Mouse (Mus musculus) MEL (cell line): ENCODE results near the gene Fgfr2. TPM values are rescaled to one million over a fixed set of nuclear protein-coding genes. Genes with fewer than 3 reads are reported as not detected.

Experiments used
- DNase-seq: peaks from one replicate; pipeline ENCODE4 v3.0.0; 2011; ENCODE audit warnings: low read depth, low spot score
- H3K27ac ChIP-seq: 2 replicates; pipeline ENCODE4 v1.5.1; 2012; ENCODE audit warnings: low read depth, mild to moderate bottlenecking, control low read depth, low read length, moderate library complexity; ENCODE audit not compliant: control insufficient read depth
- H3K27me3 ChIP-seq, 2 experiments: fragments of 150-350 bp in 1 of 2; sonication (generic) in 1 of 2; 2 replicates each; pipeline ENCODE4 v1.6.1; 2012; ENCODE audit warnings: low read length in 2 of 2, mild to moderate bottlenecking in 2 of 2, improper control_type of control experiment in 1 of 2, moderate library complexity in 1 of 2; ENCODE audit not compliant: insufficient read depth in 2 of 2, control insufficient read depth in 1 of 2
- H3K36me3 ChIP-seq, 2 experiments: 2 replicates each; pipeline ENCODE4 v1.6.1; 2012 to 2014; ENCODE audit warnings: low read length in 2 of 2, improper control_type of control experiment in 1 of 2, inconsistent platforms in 1 of 2, mild to moderate bottlenecking in 1 of 2; ENCODE audit not compliant: insufficient read depth in 2 of 2, control insufficient read depth in 1 of 2
- H3K4me1 ChIP-seq, 2 experiments: fragments of 150-350 bp in 1 of 2; sonication (generic) in 1 of 2; 2 replicates each; pipeline ENCODE4 v1.6.1; 2012; ENCODE audit warnings: low read length in 2 of 2, improper control_type of control experiment in 1 of 2, mild to moderate bottlenecking in 1 of 2; ENCODE audit not compliant: insufficient read depth in 2 of 2, control insufficient read depth in 1 of 2
- H3K4me3 ChIP-seq, 2 experiments: fragments of 150-350 bp in 1 of 2; sonication (generic) in 1 of 2; 2 replicates each; pipeline ENCODE4 v1.5.1; 2012; ENCODE audit warnings: low read depth in 2 of 2, low read length in 2 of 2, mild to moderate bottlenecking in 2 of 2, moderate library complexity in 2 of 2, control low read depth in 1 of 2, improper control_type of control experiment in 1 of 2; ENCODE audit not compliant: control insufficient read depth in 1 of 2, insufficient read depth in 1 of 2
- H3K79me2 ChIP-seq: 2 replicates; pipeline ENCODE4 v1.6.1; 2012; ENCODE audit warnings: mild to moderate bottlenecking, low read length, moderate library complexity; ENCODE audit not compliant: control insufficient read depth, poor library complexity, insufficient read depth
- H3K9ac ChIP-seq: 2 replicates; pipeline ENCODE4 v1.6.1; 2012; ENCODE audit warnings: low read depth, mild to moderate bottlenecking, control low read depth, low read length, moderate library complexity; ENCODE audit not compliant: control insufficient read depth, poor library complexity, severe bottlenecking
- H3K9me3 ChIP-seq: fragments of 150-350 bp; sonication (generic); replicated peaks from 2 replicates; pipeline ENCODE4 v1.6.1; 2012; ENCODE audit warnings: mild to moderate bottlenecking, low read length, improper control_type of control experiment, moderate library complexity; ENCODE audit not compliant: insufficient read depth
- CTCF ChIP-seq, 3 experiments: IDR thresholded peaks in 2 of 3; conservative IDR thresholded peaks in 1 of 3; 2 replicates each; pipeline ENCODE4 v1.5.1; 2011 to 2012; ENCODE audit warnings: low read length in 3 of 3, low read depth in 2 of 3, mild to moderate bottlenecking in 2 of 3, improper control_type of control experiment in 1 of 3, inconsistent platforms in 1 of 3, mixed read lengths in 1 of 3, moderate library complexity in 1 of 3; ENCODE audit not compliant: control insufficient read depth in 1 of 3, insufficient read depth in 1 of 3, poor library complexity in 1 of 3, severe bottlenecking in 1 of 3
- ETS1 ChIP-seq: IDR thresholded peaks from 2 replicates; pipeline ENCODE4 v1.6.1; 2012; ENCODE audit warnings: low read depth, mild to moderate bottlenecking, inconsistent platforms, low read length, improper control_type of control experiment, moderate library complexity
- HCFC1 ChIP-seq: IDR thresholded peaks from 2 replicates; pipeline ENCODE4 v1.6.1; 2012; ENCODE audit warnings: low read depth, mild to moderate bottlenecking, inconsistent platforms, low read length, improper control_type of control experiment, moderate library complexity
- KAT2A ChIP-seq: conservative IDR thresholded peaks from 2 replicates; pipeline ENCODE4 v1.6.1; 2012; ENCODE audit warnings: low read depth, low read length, improper control_type of control experiment, inconsistent platforms
- MAFK ChIP-seq: IDR thresholded peaks from 2 replicates; pipeline ENCODE4 v1.6.1; 2011; ENCODE audit warnings: low read depth, mild to moderate bottlenecking, low read length, improper control_type of control experiment, borderline replicate concordance
- MAX ChIP-seq: IDR thresholded peaks from 2 replicates; pipeline ENCODE4 v1.6.1; 2011; ENCODE audit warnings: low read length, improper control_type of control experiment
- MAZ ChIP-seq: IDR thresholded peaks from 2 replicates; pipeline ENCODE4 v1.6.1; 2012; ENCODE audit warnings: low read depth, mild to moderate bottlenecking, inconsistent platforms, low read length, improper control_type of control experiment
- MEF2A ChIP-seq: IDR thresholded peaks from 2 replicates; pipeline ENCODE4 v1.6.1; 2014; ENCODE audit warnings: low read depth, mild to moderate bottlenecking, inconsistent platforms, low read length, improper control_type of control experiment; ENCODE audit not compliant: poor library complexity, insufficient replicate concordance, severe bottlenecking; ENCODE audit errors: extremely low read depth
- MXI1 ChIP-seq: IDR thresholded peaks from 2 replicates; pipeline ENCODE4 v1.6.1; 2011; ENCODE audit warnings: mild to moderate bottlenecking, low read depth, low read length, improper control_type of control experiment
- MYB ChIP-seq: IDR thresholded peaks from 2 replicates; pipeline ENCODE4 v1.6.1; 2011; ENCODE audit warnings: mild to moderate bottlenecking, low read depth, low read length, improper control_type of control experiment
- MYC ChIP-seq: IDR thresholded peaks from 2 replicates; pipeline ENCODE4 v1.6.1; 2011; ENCODE audit warnings: low read depth, mild to moderate bottlenecking, low read length, improper control_type of control experiment, moderate library complexity
- NELFE ChIP-seq: IDR thresholded peaks from 2 replicates; pipeline ENCODE4 v1.6.1; 2011; ENCODE audit warnings: low read depth, low read length, improper control_type of control experiment
- NRF1 ChIP-seq: IDR thresholded peaks from 2 replicates; pipeline ENCODE4 v1.6.1; 2014; ENCODE audit warnings: low read depth, mild to moderate bottlenecking, inconsistent platforms, low read length, improper control_type of control experiment, moderate library complexity; ENCODE audit not compliant: poor library complexity, insufficient read depth, severe bottlenecking
- POLR2A ChIP-seq, 2 experiments: IDR thresholded peaks; 2 replicates each; pipeline ENCODE4 v1.6.1; 2011 to 2012; ENCODE audit warnings: low read length in 2 of 2, mild to moderate bottlenecking in 2 of 2, control low read depth in 1 of 2, improper control_type of control experiment in 1 of 2, low read depth in 1 of 2, moderate library complexity in 1 of 2; ENCODE audit not compliant: control insufficient read depth in 1 of 2, insufficient read depth in 1 of 2, poor library complexity in 1 of 2
- POLR2AphosphoS2 ChIP-seq: IDR thresholded peaks from 2 replicates; pipeline ENCODE4 v1.6.1; 2011; ENCODE audit warnings: low read length, improper control_type of control experiment
- RAD21 ChIP-seq: IDR thresholded peaks from 2 replicates; pipeline ENCODE4 v1.6.1; 2011; ENCODE audit warnings: mild to moderate bottlenecking, low read depth, low read length, improper control_type of control experiment
- RCOR1 ChIP-seq: IDR thresholded peaks from 2 replicates; pipeline ENCODE4 v1.6.1; 2012; ENCODE audit warnings: low read depth, mild to moderate bottlenecking, inconsistent platforms, low read length, improper control_type of control experiment
- SMC3 ChIP-seq: IDR thresholded peaks from 2 replicates; pipeline ENCODE4 v1.6.1; 2011; ENCODE audit warnings: low read depth, low read length, improper control_type of control experiment
- TAL1 ChIP-seq: IDR thresholded peaks from 2 replicates; pipeline ENCODE4 v1.6.1; 2012; ENCODE audit warnings: mild to moderate bottlenecking, inconsistent platforms, low read length, moderate library complexity, mixed read lengths
- TCF12 ChIP-seq: IDR thresholded peaks from 2 replicates; pipeline ENCODE4 v1.6.1; 2014; ENCODE audit warnings: low read depth, mild to moderate bottlenecking, inconsistent platforms, low read length, improper control_type of control experiment, moderate library complexity
- UBTF ChIP-seq: IDR thresholded peaks from 2 replicates; pipeline ENCODE4 v1.6.1; 2012; ENCODE audit warnings: low read depth, mild to moderate bottlenecking, inconsistent platforms, low read length, improper control_type of control experiment, moderate library complexity, borderline replicate concordance; ENCODE audit not compliant: insufficient read depth
- USF2 ChIP-seq, 2 experiments: IDR thresholded peaks; 2 replicates each; pipeline ENCODE4 v1.6.1; 2011 to 2012; ENCODE audit warnings: improper control_type of control experiment in 2 of 2, low read length in 2 of 2, borderline replicate concordance in 1 of 2, inconsistent platforms in 1 of 2, low read depth in 1 of 2, mild to moderate bottlenecking in 1 of 2; ENCODE audit not compliant: insufficient read depth in 1 of 2
- ZMIZ1 ChIP-seq: IDR thresholded peaks from 2 replicates; pipeline ENCODE4 v1.6.1; 2012; ENCODE audit warnings: low read depth, mild to moderate bottlenecking, inconsistent platforms, low read length, improper control_type of control experiment, moderate library complexity
- polyA plus RNA-seq, 2 experiments: library from polyadenylated mRNA; stranded (reverse) in 1 of 2; unstranded in 1 of 2; fragments of >175 nt in 1 of 2; fragments of >200 nt in 1 of 2; gene quantifications; 2 replicates each; pipeline versions ENCODE4 v1.2.1 to v1.2.4; 2012; ENCODE audit warnings: low replicate concordance in 2 of 2, low read depth in 1 of 2; ENCODE audit not compliant: insufficient read length in 2 of 2, insufficient read depth in 1 of 2, missing spikeins in 1 of 2
- total RNA-seq: library from RNA; depleted of rRNA; stranded (reverse); fragments of 300-350 nt; gene quantifications from 2 replicates; pipeline ENCODE4 v1.2.3, GENCODE M21; 2012

The Fgfr2 gene
- total and polyA plus RNA-seq, 3 experiments: not detected

DNA sequence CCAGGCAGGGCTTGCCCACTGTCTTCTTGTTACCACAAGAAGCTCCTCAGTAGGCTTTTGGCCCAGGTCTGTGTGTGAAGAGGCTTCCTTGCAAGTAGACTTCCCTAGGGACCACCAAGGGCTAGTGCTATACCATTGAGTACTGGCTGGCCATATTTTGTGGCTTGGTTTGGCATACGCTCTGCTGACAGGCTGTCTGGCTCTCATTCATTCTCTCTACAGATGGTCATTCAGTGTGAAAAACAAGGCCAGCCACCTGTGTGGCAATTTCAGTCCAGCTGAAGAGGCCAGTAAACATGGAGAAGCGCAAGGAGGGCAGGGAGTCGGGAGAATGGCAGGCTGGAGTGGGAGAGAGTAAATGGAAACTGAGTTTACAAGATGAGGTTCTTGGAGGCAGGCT is 2407.7 kb downstream of the Fgfr2 start:
- H3K9ac ChIP-seq: no peak overlapping the region
- no peaks in the 10 kb centered on the region for H3K79me2 ChIP-seq
- no peak for TF ChIP-seq MYB
- H3K27me3 ChIP-seq: no peaks in the 10 kb centered on the region
- H3K4me1 ChIP-seq: no peaks in the 10 kb centered on the region
- H3K9me3 ChIP-seq: no peaks in the 10 kb centered on the region
- no peak for DNase-seq
- H3K27ac ChIP-seq: no peak overlapping the region
- no peaks in the 10 kb centered on the region; a peak in 1 of 4 replicates for H3K36me3 ChIP-seq
- no peak overlapping the region for H3K4me3 ChIP-seq

DNA sequence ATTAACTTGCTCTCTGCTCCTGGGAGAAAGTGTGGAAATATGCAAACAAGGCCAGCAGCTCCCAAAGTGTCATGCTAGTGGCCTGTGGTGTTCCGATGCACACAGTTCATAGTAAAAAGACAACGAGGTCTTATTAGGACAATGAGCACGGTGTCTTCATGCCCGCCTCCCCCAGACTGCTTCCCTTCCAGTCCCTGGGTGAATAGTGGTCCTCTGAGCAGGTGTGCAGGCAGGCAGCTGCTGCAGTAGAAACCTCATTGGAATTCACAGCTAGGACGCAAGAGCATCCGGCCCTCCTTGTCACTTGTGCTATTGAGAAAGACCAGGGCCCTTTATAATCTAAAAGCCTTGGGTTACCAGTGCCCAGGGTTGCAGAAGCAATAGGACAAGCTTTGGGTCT is 2409.8 kb downstream of the Fgfr2 start:
- Histone ChIP-seq H3K27me3 (no peaks in the 10 kb centered on the region), H3K79me2 (no peaks in the 10 kb centered on the region), H3K36me3 (no peaks in the 10 kb centered on the region; a peak in 1 of 4 replicates), H3K4me1 (no peaks in the 10 kb centered on the region), H3K27ac (no peak overlapping the region), H3K4me3 (no peak overlapping the region), H3K9ac (no peak overlapping the region)
- TF ChIP-seq CTCF (IDR thresholded peaks at IDR 0.05 in 2 of 3, conservative IDR thresholded peaks at IDR 0.05 in 1 of 3; ENCODE audit: control insufficient read depth in 1 of 3, insufficient read depth in 1 of 3, low read depth in 2 of 3, low read length in 3 of 3, poor library complexity in 1 of 3, severe bottlenecking in 1 of 3) (no peak), NELFE (no peak), USF2 (IDR thresholded peaks at IDR 0.05; ENCODE audit: borderline replicate concordance in 1 of 2, insufficient read depth in 1 of 2, low read depth in 1 of 2, low read length in 2 of 2) (no peak), MAX (no peak), UBTF (no peak), SMC3 (no peak), KAT2A (no peak), POLR2A (IDR thresholded peaks at IDR 0.05; ENCODE audit: control insufficient read depth in 1 of 2, insufficient read depth in 1 of 2, low read depth in 1 of 2, low read length in 2 of 2, poor library complexity in 1 of 2) (no peak), TAL1 (no peak)
- TF ChIP-seq, all 39 proteins: peak for 0
- DNase-seq: no peak
- no peaks in the 10 kb centered on the region for H3K9me3 ChIP-seq

DNA sequence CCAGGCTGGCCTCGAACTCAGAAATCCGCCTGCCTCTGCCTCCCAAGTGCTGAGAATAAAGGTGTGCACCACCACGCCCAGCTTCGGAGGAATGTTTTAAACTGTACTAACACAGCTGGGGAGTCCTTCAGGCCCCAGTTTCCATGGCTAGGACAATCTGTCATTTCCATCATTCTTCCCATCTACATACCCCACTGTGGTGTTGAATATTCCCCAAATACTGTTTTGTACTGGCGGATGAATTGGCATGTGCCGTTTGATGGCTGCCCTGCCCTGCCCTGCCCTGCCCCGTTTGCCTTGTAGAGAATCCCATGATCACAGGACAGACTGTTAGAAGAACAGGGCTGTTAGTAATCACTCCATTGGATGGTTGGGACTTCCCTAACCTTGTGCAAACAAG is 2411.3 kb downstream of the Fgfr2 start:
- no peak overlapping the region for H3K9ac ChIP-seq
- TF ChIP-seq ZMIZ1 (no peak), MEF2A (no peak), POLR2AphosphoS2 (no peak), RAD21 (no peak), KAT2A (no peak), MAZ (no peak), MXI1 (no peak), RCOR1 (no peak), NRF1 (no peak), USF2 (IDR thresholded peaks at IDR 0.05; ENCODE audit: borderline replicate concordance in 1 of 2, insufficient read depth in 1 of 2, low read depth in 1 of 2, low read length in 2 of 2) (no peak), HCFC1 (no peak), MAFK (no peak), ETS1 (no peak), MYC (no peak), TCF12 (no peak)
- TF ChIP-seq, all 39 proteins: peak for 0
- no peaks in the 10 kb centered on the region; a peak in 1 of 4 replicates for H3K36me3 ChIP-seq
- H3K9me3 ChIP-seq: no peaks in the 10 kb centered on the region
- DNase-seq: no peak
- H3K4me3 ChIP-seq: no peak overlapping the region
- no peak overlapping the region for H3K27ac ChIP-seq
- H3K79me2 ChIP-seq: no peaks in the 10 kb centered on the region
- no peaks in the 10 kb centered on the region for H3K4me1 ChIP-seq
- H3K27me3 ChIP-seq: no peaks in the 10 kb centered on the region
